Mouse (Mus musculus): ENCODE data around the gene Ugt1a10.

DNA sequence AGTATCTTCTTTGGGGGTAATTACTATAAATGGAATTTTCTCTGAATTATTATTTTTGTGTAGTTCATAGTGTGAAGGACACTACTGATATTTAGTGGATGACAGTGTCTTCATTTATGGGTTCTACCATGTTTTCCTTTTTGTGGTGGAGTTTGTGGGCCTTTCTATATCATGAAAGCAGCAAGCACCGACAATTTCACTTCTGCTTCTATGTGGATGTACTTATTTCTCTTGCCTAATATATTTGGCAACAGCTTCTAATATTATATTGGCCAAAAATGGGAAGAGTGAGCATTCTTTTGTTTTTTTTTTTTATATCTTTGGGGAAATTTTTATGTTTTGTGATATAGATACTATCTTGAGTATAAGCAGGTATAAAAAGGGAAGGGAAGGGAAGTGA, 26.5 kb downstream of the Ugt1a10 start:
- TF ChIP-seq CTCF (IDR thresholded peaks at IDR 0.05; ENCODE audit: low read depth), result no peak
- TF ChIP-seq EP300 (IDR thresholded peaks at IDR 0.05; ENCODE audit: low read depth), result no peak
